Mouse (Mus musculus) heart, embryonic 13.5 days (tissue): ENCODE measurements around the gene Echs1. TPM values are rescaled to one million over a fixed set of nuclear protein-coding genes. Genes with fewer than 3 reads are reported as not detected.

Source experiments
- ATAC-seq: fragments of 200-750 bp; cut with Nextera tagmentation; 2 replicates; pipeline ENCODE4 v1.8.0; 2017; ENCODE audit warnings: moderate TSS enrichment; ENCODE audit not compliant: insufficient number of reproducible peaks, low FRiP score, low TSS enrichment; ENCODE audit errors: extremely low read depth
- H3K27ac ChIP-seq: fragments of 300-500 bp; sonication (generic); replicated peaks from 2 replicates; pipeline ENCODE4 v1.5.1; 2015; ENCODE audit warnings: moderate library complexity, mild to moderate bottlenecking, inconsistent platforms
- H3K27me3 ChIP-seq: fragments of 300-500 bp; sonication (generic); replicated peaks from 2 replicates; pipeline ENCODE4 v1.6.1; 2015; ENCODE audit warnings: mild to moderate bottlenecking, inconsistent platforms
- H3K36me3 ChIP-seq: fragments of 300-500 bp; sonication (generic); 2 replicates; pipeline ENCODE4 v1.6.1; 2015; ENCODE audit warnings: mild to moderate bottlenecking, inconsistent platforms
- H3K4me1 ChIP-seq: fragments of 300-500 bp; sonication (generic); 2 replicates; pipeline ENCODE4 v1.6.1; 2015; ENCODE audit warnings: inconsistent platforms
- H3K4me2 ChIP-seq: fragments of 300-500 bp; sonication (generic); 2 replicates; pipeline ENCODE4 v1.6.1; 2015; ENCODE audit warnings: inconsistent platforms, mild to moderate bottlenecking, moderate library complexity
- H3K4me3 ChIP-seq: fragments of 300-500 bp; sonication (generic); 2 replicates; pipeline ENCODE4 v1.5.1; 2015; ENCODE audit warnings: moderate library complexity, mild to moderate bottlenecking, inconsistent platforms
- H3K9ac ChIP-seq: fragments of 300-500 bp; sonication (generic); 2 replicates; pipeline ENCODE4 v1.6.1; 2015; ENCODE audit warnings: inconsistent platforms, mild to moderate bottlenecking, moderate library complexity
- H3K9me3 ChIP-seq: fragments of 300-500 bp; sonication (generic); 2 replicates; pipeline ENCODE4 v1.6.1; 2016; ENCODE audit warnings: inconsistent platforms
- WGBS: fragments of 180-500 bp; shearing (Covaris S2); methylation state at CpG from one replicate; pipeline ENCODE4 v1.1.7; 2015; ENCODE audit warnings: mixed read lengths; 5-methylcytosine and 5-hydroxymethylcytosine counted together
- polyA plus RNA-seq: library from polyadenylated mRNA; unstranded; fragments of >200 nt; fragmentation: Nextera tagmentation; extraction: Ambion mirVana; gene quantifications from 2 replicates; pipeline ENCODE4 v1.2.1, GENCODE M21; 2015

The Echs1 gene
- polyA plus RNA-seq, 1 experiment from 2014 or later = 169 TPM

DNA sequence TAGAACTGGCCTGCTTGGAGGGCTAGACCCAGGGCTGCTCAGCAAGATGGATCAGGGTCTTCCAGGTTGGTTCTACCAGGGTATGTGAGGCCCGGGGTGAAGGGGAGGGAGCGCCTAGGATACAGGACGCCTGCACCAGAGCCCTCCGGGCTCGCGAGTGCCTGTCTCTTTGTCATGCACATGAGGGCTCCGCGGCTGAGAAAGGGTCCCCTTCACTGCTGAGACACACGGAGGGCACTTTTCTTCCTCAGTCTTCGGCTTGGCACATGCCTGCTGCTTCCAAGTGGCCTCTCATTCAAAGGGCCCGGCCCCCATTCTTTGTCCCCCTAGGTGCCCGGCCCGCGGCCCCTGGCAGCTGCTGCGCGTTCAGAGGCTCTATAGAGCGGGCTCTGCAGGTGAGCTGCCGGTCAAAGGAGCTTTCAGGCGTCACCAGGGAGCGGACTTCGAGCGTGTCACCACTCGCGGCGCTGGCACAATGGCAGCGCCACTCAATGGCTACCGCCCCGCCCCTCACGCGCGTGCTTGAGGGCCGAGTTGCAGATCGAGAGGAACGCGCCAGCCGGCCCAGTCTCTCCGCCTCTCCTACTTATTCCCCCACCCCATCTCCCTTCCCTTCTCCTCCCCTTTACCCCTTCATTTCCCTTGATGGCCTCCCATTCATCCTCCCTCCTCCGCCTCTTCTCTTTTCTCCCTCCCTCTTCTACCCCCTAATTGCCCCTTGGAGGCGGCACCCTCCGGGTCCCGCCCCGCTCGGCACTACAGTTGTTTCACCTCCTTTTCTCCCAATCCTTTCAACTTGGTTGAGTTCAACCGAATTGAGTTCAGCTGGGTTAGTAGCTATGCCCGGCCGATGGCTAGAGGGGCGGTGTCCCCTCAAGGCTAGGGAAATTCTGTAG is 55.1 kb downstream of the Echs1 start:
- peaks cover 100% of the 10 kb centered on the region for H3K27me3 ChIP-seq
- no peak for ATAC-seq
- H3K4me3 ChIP-seq = peak overlapping the region; percentile 47
- H3K27ac ChIP-seq = no peak overlapping the region
- WGBS = 1% methylated on average over 46 of the region's 47 CpGs
- H3K9ac ChIP-seq = peak overlapping the region; percentile 41; the same call in 1 of the 2 replicates
- H3K4me2 ChIP-seq = peak overlapping the region; percentile 72
- peaks cover 21% of the 10 kb centered on the region for H3K4me1 ChIP-seq
- H3K9me3 ChIP-seq = no peaks in the 10 kb centered on the region
- no peaks in the 10 kb centered on the region for H3K36me3 ChIP-seq

DNA sequence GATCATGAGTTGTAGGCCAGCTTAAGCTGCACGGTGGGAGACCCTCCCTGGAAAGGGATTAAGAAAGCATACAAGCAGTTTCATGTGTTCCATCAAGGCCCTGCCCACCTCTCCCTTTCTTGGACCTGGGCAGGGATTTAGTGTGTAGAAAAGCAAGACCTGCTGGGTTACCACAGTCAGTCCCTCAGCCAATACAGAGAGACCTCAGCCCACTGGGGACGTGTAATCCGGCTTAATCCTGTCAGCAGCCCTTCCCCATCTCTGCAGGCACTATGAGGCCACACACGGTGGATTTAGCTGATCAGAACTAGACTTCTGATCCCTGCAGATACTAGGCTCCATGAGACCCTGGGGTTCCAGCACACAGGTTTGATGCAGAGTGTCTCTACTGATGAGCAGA is 56.7 kb downstream of the Echs1 start:
- no peaks in the 10 kb centered on the region for H3K9me3 ChIP-seq
- no peak for ATAC-seq
- no peak overlapping the region for H3K9ac ChIP-seq
- no peak overlapping the region for H3K4me3 ChIP-seq
- no peak overlapping the region for H3K27ac ChIP-seq
- no peak overlapping the region for H3K4me2 ChIP-seq
- H3K36me3 ChIP-seq = no peaks in the 10 kb centered on the region
- 23% methylated on average over 4 of the region's 4 CpGs for WGBS
- H3K4me1 ChIP-seq = peaks cover 21% of the 10 kb centered on the region
- peaks cover 100% of the 10 kb centered on the region for H3K27me3 ChIP-seq

DNA sequence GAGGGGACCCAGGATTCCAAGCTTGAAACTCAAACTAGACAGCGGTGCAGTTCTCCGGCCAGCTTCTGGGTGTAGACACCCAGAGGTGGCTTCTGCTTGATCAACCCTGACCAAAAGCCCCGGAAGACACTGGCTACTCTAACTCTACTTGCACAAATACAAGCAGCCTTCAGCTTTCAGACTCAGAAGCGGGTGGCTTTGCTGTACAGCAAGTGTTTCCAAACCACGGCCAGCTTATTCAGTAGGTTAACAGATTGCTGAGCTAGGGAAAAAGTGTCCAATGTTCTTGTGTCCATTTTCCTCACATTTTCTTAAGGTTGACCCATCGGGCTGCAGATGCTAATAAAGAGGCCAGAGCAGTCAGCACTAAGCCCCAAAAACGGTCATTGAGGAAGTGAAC is 57.7 kb downstream of the Echs1 start:
- no peaks in the 10 kb centered on the region for H3K9me3 ChIP-seq
- WGBS = 27% methylated on average over 7 of the region's 7 CpGs
- H3K9ac ChIP-seq = peak overlapping the region; percentile 73
- H3K27ac ChIP-seq = no peak overlapping the region
- no peak for ATAC-seq
- no peaks in the 10 kb centered on the region for H3K36me3 ChIP-seq
- peaks cover 100% of the 10 kb centered on the region for H3K27me3 ChIP-seq
- peaks cover 21% of the 10 kb centered on the region for H3K4me1 ChIP-seq
- H3K4me3 ChIP-seq = peak overlapping the region; percentile 52
- peak overlapping the region; percentile 73 for H3K4me2 ChIP-seq

DNA sequence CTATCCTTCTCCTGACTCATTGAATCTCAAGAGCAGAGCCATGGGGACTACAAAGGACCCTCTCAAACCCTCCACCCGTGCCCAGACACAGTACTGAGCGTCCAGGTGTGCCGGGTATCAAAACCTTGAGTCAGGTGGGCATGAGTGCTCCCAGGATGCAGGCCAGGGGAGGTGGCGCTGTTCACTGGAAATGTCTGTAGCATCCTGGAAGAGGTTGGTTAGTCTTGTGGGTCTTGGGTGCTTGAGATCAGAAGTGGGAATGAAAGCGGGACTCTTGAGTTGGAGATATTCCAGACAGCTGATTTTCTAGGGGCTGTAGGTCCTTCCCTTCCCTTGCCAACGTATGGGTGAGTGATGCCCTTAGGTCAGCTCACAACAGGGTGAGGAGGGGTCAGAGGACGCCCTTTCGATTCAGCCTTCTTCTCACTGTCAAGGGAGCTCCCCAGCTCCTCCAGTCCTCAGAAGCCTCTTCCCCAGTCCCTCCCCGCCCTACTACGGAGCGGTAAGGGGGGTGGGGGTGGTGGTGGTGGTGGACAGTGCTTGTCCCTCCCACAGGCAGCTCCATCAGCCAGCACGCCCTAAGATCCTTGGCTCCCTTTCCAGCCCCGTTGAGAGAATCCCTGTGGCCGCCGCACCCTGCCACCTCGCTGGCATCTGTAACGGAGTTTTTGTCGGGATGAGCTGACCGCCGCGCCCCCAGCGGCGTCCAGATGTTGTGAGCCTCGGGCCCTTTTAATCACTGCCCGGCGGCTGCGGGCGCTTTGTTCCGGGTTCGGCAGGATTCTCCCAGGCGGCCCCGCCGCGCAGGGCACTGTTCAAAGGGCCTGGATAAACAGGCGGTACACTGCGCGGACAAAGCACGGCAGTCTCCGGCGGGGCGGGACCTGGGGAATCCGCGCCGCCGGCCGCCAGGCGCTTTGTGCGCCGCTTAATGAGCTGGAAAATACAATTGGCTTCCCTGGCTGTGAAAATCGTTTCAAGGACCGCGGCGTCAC is 58.6 kb downstream of the Echs1 start:
- WGBS = 2% methylated on average over 53 of the region's 53 CpGs
- Histone ChIP-seq H3K27me3 (peaks cover 100% of the 10 kb centered on the region), H3K4me1 (peaks cover 21% of the 10 kb centered on the region), H3K4me3 (peak overlapping the region; percentile 52), H3K9ac (peak overlapping the region; percentile 73), H3K4me2 (peak overlapping the region; percentile 73), H3K9me3 (no peaks in the 10 kb centered on the region), H3K36me3 (no peaks in the 10 kb centered on the region), H3K27ac (no peak overlapping the region)
- no peak for ATAC-seq

Other genes starting within 250 kb of the Echs1 start
- gene Kndc1, start 221.8 kb downstream of the Echs1 start, polyA plus RNA-seq = 0.04 and 0.11 TPM in 2 replicates
- gene Utf1, start 172.7 kb downstream of the Echs1 start, polyA plus RNA-seq = not detected in 2 replicates
- gene 6430531B16Rik, start 137.7 kb downstream of the Echs1 start, polyA plus RNA-seq = 0.28 TPM in 1 of 2 replicates, not detected in the other
- 0.83 and 1.0 TPM in 2 replicates for gene Adam8, start 123.9 kb downstream of the Echs1 start, polyA plus RNA-seq
- 27.7 and 33.6 TPM in 2 replicates for gene Zfp511, start 80.1 kb downstream of the Echs1 start, polyA plus RNA-seq
- 36.4 and 37.0 TPM in 2 replicates for gene Tubgcp2, start 79.8 kb downstream of the Echs1 start, polyA plus RNA-seq
- not detected in 2 replicates for gene Msx3, start 67.4 kb downstream of the Echs1 start, polyA plus RNA-seq
- 0.25 and 0.66 TPM in 2 replicates for gene Caly, start 33.9 kb downstream of the Echs1 start, polyA plus RNA-seq
- gene Prap1, start 23.1 kb downstream of the Echs1 start, polyA plus RNA-seq = 0.33 TPM in 1 of 2 replicates, not detected in the other
- gene Fuom, start 14.0 kb downstream of the Echs1 start, polyA plus RNA-seq = 74.4 and 80.9 TPM in 2 replicates
- 10.9 and 14.4 TPM in 2 replicates for gene Paox, start 677 bp downstream of the Echs1 start, polyA plus RNA-seq
- 27.2 and 30.5 TPM in 2 replicates for gene Mtg1, start 21.1 kb upstream of the Echs1 start, polyA plus RNA-seq
- gene Sprn, start 38.4 kb upstream of the Echs1 start, polyA plus RNA-seq = 0.10 TPM in 1 of 2 replicates, not detected in the other
- not detected in 2 replicates for gene Olfr522, start 48.3 kb upstream of the Echs1 start, polyA plus RNA-seq
- gene Olfr523, start 56.7 kb upstream of the Echs1 start, polyA plus RNA-seq = not detected in 2 replicates
- not detected in 2 replicates for gene Olfr524, start 89.5 kb upstream of the Echs1 start, polyA plus RNA-seq
- gene Cd163l1, start 101.8 kb upstream of the Echs1 start, polyA plus RNA-seq = 0.39 TPM in 1 of 2 replicates, not detected in the other
- not detected in 2 replicates for gene 5830411N06Rik, start 130.8 kb upstream of the Echs1 start, polyA plus RNA-seq
- not detected in 2 replicates for gene Olfr525, start 204.4 kb upstream of the Echs1 start, polyA plus RNA-seq
- gene Olfr527, start 217.5 kb upstream of the Echs1 start, polyA plus RNA-seq = not detected in 2 replicates
- gene Olfr60, start 245.2 kb upstream of the Echs1 start, polyA plus RNA-seq = not detected in 2 replicates